Mouse (Mus musculus) stomach, postnatal 0 days (tissue): Measurements from ENCODE around the gene Ctsf.

Source experiments
- CTCF ChIP-seq: IDR thresholded peaks from 2 replicates; pipeline ENCODE4 v1.5.1; 2016; ENCODE audit warnings: antibody characterized with exemption, low read depth, mild to moderate bottlenecking, moderate library complexity
- EP300 ChIP-seq: optimal IDR thresholded peaks from 2 replicates; pipeline ENCODE3; 2016; ENCODE audit warnings: antibody characterized with exemption

DNA sequence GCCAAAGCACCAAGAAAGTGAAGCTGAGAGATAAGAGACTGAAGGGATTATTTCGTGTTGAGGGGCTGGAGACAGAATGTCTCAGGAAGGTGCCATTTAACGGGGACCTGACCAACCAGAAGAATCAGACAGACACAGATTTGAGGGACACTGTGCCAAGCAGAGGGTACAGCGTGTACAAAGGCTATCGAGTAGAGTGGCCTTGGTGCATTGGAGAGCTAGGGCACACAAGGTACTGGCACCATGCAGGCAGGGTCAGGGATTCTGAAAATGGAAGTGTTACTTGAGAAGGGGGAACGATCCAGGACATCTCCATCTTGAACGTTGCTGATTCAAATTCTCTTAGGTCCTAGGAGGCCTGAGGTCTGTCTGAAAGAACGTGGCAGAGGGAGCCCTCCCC is 54.4 kb downstream of the Ctsf start:
- TF ChIP-seq CTCF (no peak), EP300 (no peak)
